In the genomic region with DNA sequence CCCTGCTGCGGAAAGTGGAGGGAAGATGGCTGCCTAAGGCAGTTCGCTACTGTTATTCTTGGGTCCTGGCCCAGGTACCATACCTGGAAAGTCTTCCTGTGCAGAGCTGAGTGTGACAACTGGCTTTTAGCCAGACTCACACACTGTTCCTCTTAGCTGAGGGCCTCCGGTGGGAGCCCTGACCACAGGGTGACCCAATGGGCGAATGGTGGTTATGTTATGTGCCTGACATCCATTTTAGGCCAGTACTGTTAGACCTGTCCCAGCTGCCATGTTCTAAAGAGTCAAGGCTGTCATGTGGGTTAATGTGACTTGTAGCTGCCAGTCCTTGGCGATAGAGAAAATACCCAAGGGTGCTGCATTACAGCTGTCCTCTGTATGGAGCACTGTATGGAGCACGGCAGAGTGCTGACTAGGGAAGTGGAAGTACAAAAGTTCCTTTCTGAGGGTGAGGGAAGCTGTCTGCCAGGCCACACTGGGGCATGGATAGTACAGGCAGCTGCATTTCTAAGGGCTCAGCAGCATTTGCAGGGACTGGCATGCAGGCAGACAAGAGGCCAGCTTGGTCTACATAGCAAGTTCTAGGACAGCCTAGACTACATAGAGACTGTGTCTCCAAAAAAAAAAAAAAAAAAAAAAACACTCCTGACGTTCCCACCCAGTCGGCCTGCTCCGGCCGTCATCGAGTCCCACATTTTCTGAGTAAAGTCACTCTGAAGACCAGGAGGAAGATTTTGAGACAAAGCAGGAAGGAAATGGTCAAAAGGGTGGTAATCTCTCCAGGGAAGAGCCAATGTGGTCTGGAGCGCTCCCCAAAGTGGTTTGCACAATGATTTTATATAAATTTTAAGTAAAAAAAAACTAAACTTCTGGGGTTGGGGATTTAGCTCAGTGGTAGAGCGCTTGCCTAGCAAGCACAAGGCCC, we compare ENCODE assay signal across 21 mouse cellular contexts. TPM values are rescaled to one million over a fixed set of nuclear protein-coding genes. Genes with fewer than 3 reads are reported as not detected.
DNase-seq lines count a peak whose midpoint lies in the region; ATAC-seq lines count a peak whose summit lies in the region.
"Had no signal": no experiment of that assay in that cellular context is flagged by ENCODE, and none has a peak within 500 bp of the region (broad histone marks: within the 10 kb centered on the region; RNA-seq: fewer than 3 reads in every experiment).

No protein-coding gene starts in this region.

- WGBS in heart, embryonic 15.5 days = 78% methylated on average over 12 of the region's 13 CpGs

- no peaks in the 10 kb centered on the region for H3K9me3 ChIP-seq in heart, embryonic 15.5 days (replicated peaks)
- H3K9me3 ChIP-seq: embryonic facial prominence, embryonic 12.5 days; intestine, embryonic 15.5 days; midbrain, embryonic 12.5 days had no signal

- peak; percentile 27; the same call in 1 of the 2 replicates for ATAC-seq in heart, embryonic 15.5 days (replicated peaks; ENCODE audit: insufficient number of reproducible peaks, insufficient read depth, low FRiP score, low read depth)
- peak; percentile 89 for ATAC-seq in granulocyte monocyte progenitor cell, adult 5-6 weeks (replicated peaks; ENCODE audit: poor library complexity, severe bottlenecking)
- ATAC-seq in megakaryocyte, adult 5-6 weeks (ENCODE audit: poor library complexity, severe bottlenecking) = peak; percentile 88
- ATAC-seq: intestine, embryonic 15.5 days had no signal

- H3K4me3 ChIP-seq in heart, embryonic 15.5 days = no peak overlapping the region
- H3K4me3 ChIP-seq: embryonic facial prominence, embryonic 12.5 days; intestine, embryonic 15.5 days; midbrain, embryonic 12.5 days had no signal

- no peaks in the 10 kb centered on the region for H3K27me3 ChIP-seq in heart, embryonic 15.5 days
- H3K27me3 ChIP-seq: embryonic facial prominence, embryonic 12.5 days; intestine, embryonic 15.5 days; midbrain, embryonic 12.5 days had no signal

- H3K9ac ChIP-seq in heart, embryonic 15.5 days = no peak overlapping the region
- H3K9ac ChIP-seq: embryonic facial prominence, embryonic 12.5 days; hindbrain, embryonic 14.5 days; intestine, embryonic 15.5 days; liver, embryonic 14.5 days; midbrain, embryonic 12.5 days had no signal

- no peak overlapping the region for H3K4me2 ChIP-seq in heart, embryonic 15.5 days
- H3K4me2 ChIP-seq: embryonic facial prominence, embryonic 12.5 days; hindbrain, embryonic 14.5 days; intestine, embryonic 15.5 days; midbrain, embryonic 12.5 days had no signal

- H3K4me1 ChIP-seq in heart, embryonic 15.5 days (replicated peaks) = 0 out of 2 replicates have a peak, but pooled peaks cover 4% of the 10 kb centered on the region
- H3K4me1 ChIP-seq: embryonic facial prominence, embryonic 12.5 days; intestine, embryonic 15.5 days; midbrain, embryonic 12.5 days had no signal

- H3K27ac ChIP-seq in heart, embryonic 15.5 days = no peak overlapping the region
- H3K27ac ChIP-seq: embryonic facial prominence, embryonic 12.5 days; hindbrain, embryonic 14.5 days; intestine, embryonic 15.5 days; liver, embryonic 14.5 days; midbrain, embryonic 12.5 days had no signal

- H3K36me3 ChIP-seq in heart, embryonic 15.5 days = peaks cover 40% of the 10 kb centered on the region

- DNase-seq in heart, adult 18-20 months = no peak
- peak; percentile 67 for DNase-seq in 416B (ENCODE audit: low read depth)
- DNase-seq in cerebellum, adult 11 months = no peak
- DNase-seq in frontal cortex, adult 2 months (ENCODE audit: extremely low spot score in 1 of 2, low spot score in 1 of 2) = no peak
- no peak for DNase-seq in spleen, postnatal 10 days (ENCODE audit: low spot score in 2 of 2)
- DNase-seq: adrenal gland, postnatal 25 days; cerebellum, adult 2 months; heart, postnatal 10 days; lung, postnatal 36 days; right cerebral cortex, postnatal 4 days; thymus, adult 18-20 months had no signal

RNA-seq across cellular contexts. Expression of gene Bnip3, which starts 23.7 kb away (rescaled TPM):
- polyA plus RNA-seq in heart, embryonic 15.5 days (2015; fragmentation: Nextera tagmentation; extraction: Ambion mirVana) = 187 and 248 TPM in 2 replicates
- 100 to 1,000 TPM; 243 to 325 TPM for total RNA-seq in heart, adult 18-20 months (2021)
- total RNA-seq in granulocyte monocyte progenitor cell, adult 5-6 weeks (2014; fragmentation: Nextera tagmentation) = 23.0 and 24.0 TPM in 2 replicates
- 17.9 and 22.9 TPM in 2 replicates for total RNA-seq in granulocyte monocyte progenitor cell, adult 5-6 weeks (2017)
- 18.5 and 22.7 TPM in 2 replicates for total RNA-seq in megakaryocyte, adult 5-6 weeks (2015)
- 13.1 and 22.2 TPM in 2 replicates for total RNA-seq in megakaryocyte, adult 5-6 weeks (2017)
- 81.0 and 86.7 TPM in 2 replicates for polyA plus RNA-seq in frontal cortex, adult 2 months (2012; rRNA removed)

RNA-seq across cellular contexts. Expression of gene Mapk1ip1, which starts 39.6 kb away (rescaled TPM):
- polyA plus RNA-seq in heart, embryonic 15.5 days (2015; fragmentation: Nextera tagmentation; extraction: Ambion mirVana) = 11.9 and 15.2 TPM in 2 replicates
- 10 to 100 TPM; 14.9 to 21.5 TPM for total RNA-seq in heart, adult 18-20 months (2021)
- 22.2 and 24.3 TPM in 2 replicates for total RNA-seq in granulocyte monocyte progenitor cell, adult 5-6 weeks (2014; fragmentation: Nextera tagmentation)
- 4.6 and 8.6 TPM in 2 replicates for total RNA-seq in granulocyte monocyte progenitor cell, adult 5-6 weeks (2017)
- 9.1 and 14.6 TPM in 2 replicates for total RNA-seq in megakaryocyte, adult 5-6 weeks (2015)
- 9.2 and 10.1 TPM in 2 replicates for total RNA-seq in megakaryocyte, adult 5-6 weeks (2017)
- 94.0 and 97.6 TPM in 2 replicates for polyA plus RNA-seq in frontal cortex, adult 2 months (2012; rRNA removed)

RNA-seq across cellular contexts. Expression of gene Ppp2r2d, which starts 39.7 kb away (rescaled TPM):
- 28.4 and 30.2 TPM in 2 replicates for polyA plus RNA-seq in heart, embryonic 15.5 days (2015; fragmentation: Nextera tagmentation; extraction: Ambion mirVana)
- 10 to 100 TPM; 44.8 to 45.8 TPM for total RNA-seq in heart, adult 18-20 months (2021)
- 19.8 and 26.9 TPM in 2 replicates for total RNA-seq in granulocyte monocyte progenitor cell, adult 5-6 weeks (2014; fragmentation: Nextera tagmentation)
- 29.8 and 41.5 TPM in 2 replicates for total RNA-seq in granulocyte monocyte progenitor cell, adult 5-6 weeks (2017)
- 33.2 and 36.6 TPM in 2 replicates for total RNA-seq in megakaryocyte, adult 5-6 weeks (2015)
- 30.9 and 33.5 TPM in 2 replicates for total RNA-seq in megakaryocyte, adult 5-6 weeks (2017)
- 62.3 and 64.9 TPM in 2 replicates for polyA plus RNA-seq in frontal cortex, adult 2 months (2012; rRNA removed)

RNA-seq across cellular contexts. Expression of gene Jakmip3, which starts 54.9 kb away (rescaled TPM):
- polyA plus RNA-seq in heart, embryonic 15.5 days (2015; fragmentation: Nextera tagmentation; extraction: Ambion mirVana) = 0.06 TPM in 1 of 2 replicates, not detected in the other
- total RNA-seq in heart, adult 18-20 months (2021) = under 1 TPM in 1 of 2 experiments, not detected in 1; 0.31 TPM
- total RNA-seq in granulocyte monocyte progenitor cell, adult 5-6 weeks (2014; fragmentation: Nextera tagmentation) = not detected in 2 replicates
- not detected in 2 replicates for total RNA-seq in granulocyte monocyte progenitor cell, adult 5-6 weeks (2017)
- total RNA-seq in megakaryocyte, adult 5-6 weeks (2015) = not detected in 2 replicates
- 0.07 TPM in 1 of 2 replicates, not detected in the other for total RNA-seq in megakaryocyte, adult 5-6 weeks (2017)
- 41.0 and 43.0 TPM in 2 replicates for polyA plus RNA-seq in frontal cortex, adult 2 months (2012; rRNA removed)
- total RNA-seq: neutrophil, adult 5-6 weeks had no signal
- polyA plus RNA-seq: C2C12 had no signal

Comparison
In these comparisons a context has a peak if more than half of its experiments do, and no peak if none do; other contexts are left out.
1. ATAC-seq: peak in every context shown above with its lines; median percentile 89 in granulocyte monocyte progenitor cell, adult 5-6 weeks; 88 in megakaryocyte, adult 5-6 weeks; 27 in heart, embryonic 15.5 days.
2. RNA of gene Bnip3, which starts 23.7 kb away (total RNA-seq): 243 to 325 TPM in heart, adult 18-20 months; 17.9 to 24.0 TPM in granulocyte monocyte progenitor cell, adult 5-6 weeks and 13.1 to 22.7 TPM in megakaryocyte, adult 5-6 weeks; every median in the first group is over 4 times any median in the second.